Mouse (Mus musculus) kidney, postnatal 4 days (tissue): Measurements from ENCODE around the gene Pacrg.

Source experiments
- DNase-seq, 2 experiments: peaks; one replicate each; pipeline ENCODE4 v3.0.0; 2021; ENCODE audit warnings: mixed read lengths in 2 of 2

Gene Pacrg

DNA sequence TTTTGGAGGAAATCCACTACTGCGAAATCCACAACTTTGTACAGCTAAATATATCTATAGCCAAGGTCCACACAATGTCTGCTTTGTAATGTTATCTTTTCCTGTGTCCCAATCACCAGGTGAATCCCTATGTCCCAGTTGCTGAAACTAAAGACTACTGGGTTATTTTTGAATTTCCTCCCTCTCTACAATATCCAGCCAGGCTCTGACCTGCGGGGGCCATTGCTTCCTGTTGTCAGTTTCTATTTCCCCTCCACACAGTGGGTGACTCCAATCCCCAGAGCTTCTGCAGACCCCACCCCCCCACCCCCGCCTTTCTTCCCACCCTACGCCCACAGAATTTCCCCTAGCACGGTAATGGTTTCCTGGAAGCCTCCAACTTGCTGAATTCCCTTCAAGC is 473.1 kb downstream of the Pacrg start:
- DNase-seq, result peak in 1 of 2 experiments; percentile 30

DNA sequence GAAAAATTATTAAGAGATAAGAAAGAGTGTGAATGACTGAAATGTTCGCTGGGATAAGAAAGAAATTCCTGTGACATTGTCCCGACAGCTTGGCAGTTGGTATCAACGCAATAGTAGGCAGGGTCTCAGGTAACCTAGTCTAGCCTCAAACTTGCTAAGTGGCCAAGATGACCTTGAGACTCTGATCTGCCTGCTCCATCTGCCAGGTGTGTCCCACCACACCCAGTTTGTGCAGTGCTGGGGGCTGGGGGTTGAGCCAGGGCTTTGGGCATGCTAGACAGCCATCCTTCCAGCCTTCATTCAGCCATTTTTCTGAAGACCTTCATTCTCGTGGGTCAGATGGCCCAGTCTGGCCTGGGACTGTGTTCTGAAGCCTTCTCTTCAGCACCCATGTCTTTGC is 473.5 kb downstream of the Pacrg start:
- DNase-seq, result no peak

GRCm38 (mm10) chr17:10365501-10366482 is 474.3 kb downstream of the Pacrg start:
- DNase-seq, result no peak

DNA sequence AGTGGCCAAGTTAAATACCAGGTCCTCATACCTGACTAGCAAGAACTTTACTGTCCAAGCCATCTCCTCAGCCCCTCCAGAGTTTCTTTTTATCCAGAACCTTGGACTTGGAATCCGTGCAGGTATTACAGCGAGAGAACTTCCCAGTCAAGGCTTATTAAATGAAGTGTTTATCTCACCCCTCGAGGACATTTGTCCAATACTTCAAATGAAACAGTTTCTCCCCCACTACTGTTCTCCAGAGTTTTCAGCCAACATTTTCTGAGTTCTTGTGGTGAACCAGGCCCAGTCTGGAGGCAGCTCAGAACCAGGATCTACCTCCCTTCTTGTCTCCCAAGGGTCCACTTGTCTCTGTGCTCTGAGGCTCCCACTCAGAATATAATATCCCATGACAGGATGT is 477.0 kb downstream of the Pacrg start:
- DNase-seq, result no peak

GRCm38 (mm10) chr17:10361882-10362291 is 478.2 kb downstream of the Pacrg start:
- DNase-seq, result no peak

- DNase-seq, result no peak
These were observed 479.4 kb downstream of the Pacrg start for GRCm38 (mm10) chr17:10360738-10361137.

GRCm38 (mm10) chr17:10359466-10359865 is 480.6 kb downstream of the Pacrg start:
- peak in 1 of 2 experiments; percentile 17 for DNase-seq

DNA sequence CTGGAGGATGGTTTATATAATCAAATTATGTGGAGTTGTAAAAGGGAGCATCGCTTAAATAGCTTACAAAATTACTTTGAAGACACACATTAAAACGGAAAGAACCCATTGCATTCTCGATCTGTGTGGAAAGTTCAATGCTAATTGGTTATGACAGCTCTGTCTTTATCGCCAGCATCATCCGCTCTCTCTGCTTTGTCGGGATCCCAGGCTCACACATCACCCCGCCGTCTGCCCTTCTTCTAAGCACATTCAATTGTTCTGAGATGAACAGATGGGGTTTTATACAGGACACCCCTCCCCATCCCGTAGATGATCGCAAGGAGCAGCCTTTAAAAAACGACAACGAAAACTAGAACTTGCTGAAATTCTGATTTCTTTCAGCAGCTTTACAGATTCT is 482.8 kb downstream of the Pacrg start:
- DNase-seq, result no peak

- no peak for DNase-seq
These were observed 483.8 kb downstream of the Pacrg start for GRCm38 (mm10) chr17:10356294-10356693.

- peak in 1 of 2 experiments; percentile 16 for DNase-seq
These were observed 484.4 kb downstream of the Pacrg start for GRCm38 (mm10) chr17:10355746-10356145.
